Mouse (Mus musculus): ENCODE data around the gene Kcnk6. TPM values are rescaled to one million over a fixed set of nuclear protein-coding genes. Genes with fewer than 3 reads are reported as not detected.
A peak's percentile ranks its signal among the peaks of the same experiment; 100 is the strongest.

Gene Kcnk6
- polyA plus RNA-seq (2015; fragmentation: Nextera tagmentation; extraction: Ambion mirVana), result 0.61 and 1.1 TPM in 2 replicates

DNA sequence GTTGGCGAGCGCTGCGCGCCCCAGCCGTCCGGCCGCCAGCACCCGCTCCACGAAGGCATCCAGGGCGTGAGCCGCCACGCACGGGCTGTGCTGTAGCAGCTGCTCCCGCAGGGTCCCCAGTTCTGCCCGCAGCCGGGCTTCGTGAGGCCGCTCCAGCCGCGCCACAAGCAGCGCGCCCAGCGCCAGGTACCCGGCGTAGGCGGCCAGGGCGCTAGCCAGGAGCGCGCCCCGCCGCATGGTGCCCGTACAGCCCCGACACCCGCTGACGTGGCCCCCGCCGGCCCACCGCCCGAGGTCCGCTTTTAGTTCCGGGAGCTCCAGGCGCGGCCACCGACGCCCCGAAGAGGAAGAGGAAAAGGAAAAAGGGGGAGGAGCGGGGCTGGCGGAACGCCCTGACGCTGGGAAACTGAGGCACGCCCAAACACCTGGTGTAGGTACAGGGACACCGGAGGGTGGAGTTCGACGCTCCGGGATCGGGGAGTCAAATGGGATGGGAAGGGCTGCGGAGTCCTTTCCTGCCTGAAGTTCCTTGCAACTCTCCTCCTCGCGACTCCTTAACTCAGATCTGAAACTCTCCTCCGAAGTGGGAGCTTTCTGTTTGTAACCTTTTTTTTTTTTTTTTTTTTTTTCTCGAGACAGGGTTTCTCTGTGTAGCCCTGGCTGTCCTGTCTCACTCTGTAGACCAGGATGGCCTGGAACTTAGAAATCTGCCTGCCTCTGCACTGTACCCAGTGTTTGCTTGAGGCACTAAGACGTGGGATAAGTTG is at the start of gene Kcnk6:
Kcnk6 (minus strand) TSS at position 269 of the 767 bp plus-strand sequence.
- no peak for ATAC-seq
- H3K36me3 ChIP-seq (ENCODE audit: control insufficient read depth, insufficient read depth), result no peaks in the 10 kb centered on the region

DNA sequence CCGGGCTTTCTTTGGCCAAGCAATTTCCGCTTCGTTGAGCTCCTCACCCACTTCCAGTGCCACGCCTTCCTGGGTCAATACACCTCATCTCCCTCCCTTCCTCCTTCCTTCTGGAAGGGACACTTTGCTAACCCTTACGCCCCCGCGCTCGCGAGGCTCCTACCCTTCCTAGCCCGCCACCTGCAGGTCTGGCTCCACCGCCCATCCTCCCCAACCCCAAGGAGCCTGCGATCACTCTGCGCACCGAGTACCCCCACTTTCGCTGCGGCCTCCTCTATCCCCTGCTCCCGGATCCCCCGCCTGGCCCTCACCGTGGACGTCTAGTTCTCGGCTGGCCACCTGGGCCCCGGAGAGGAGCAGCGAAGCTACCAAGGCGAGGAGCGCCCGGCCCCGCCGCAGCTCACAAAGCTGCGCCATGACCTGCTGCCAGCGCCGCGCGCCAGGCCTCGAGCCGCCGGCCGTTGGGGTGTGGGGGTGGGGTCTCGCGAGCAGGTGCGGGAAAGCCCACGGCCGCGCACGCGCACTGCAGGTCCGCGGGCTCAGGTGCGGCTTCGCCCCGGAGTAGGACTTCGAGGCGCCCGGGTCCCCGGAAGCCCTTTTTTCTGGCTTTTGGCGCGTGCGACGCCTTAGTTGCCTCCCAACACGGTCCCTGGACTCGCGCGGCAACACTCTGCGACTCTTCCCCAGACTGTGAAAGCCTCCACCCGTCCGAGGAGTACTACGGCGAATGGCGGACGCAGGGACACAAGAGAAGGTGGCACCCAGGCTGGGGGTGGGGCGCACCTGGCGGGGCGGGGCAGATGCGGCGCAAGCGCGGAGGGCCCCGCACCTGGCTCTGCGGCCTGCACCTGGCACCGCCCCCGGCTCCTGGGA is 49.1 kb upstream of the Kcnk6 start, which contains the start of gene Spint2:
Spint2 (minus strand) TSS at position 712 of the 873 bp plus-strand sequence.
- Histone ChIP-seq H3K4me3 (replicated peaks; ENCODE audit: low read length) (peak within 1 kb of the TSS; percentile 68), H3K27ac (ENCODE audit: low read length) (no peak within 1 kb of the TSS), H3K36me3 (ENCODE audit: control insufficient read depth, insufficient read depth) (no peaks in the 10 kb centered on the region), H3K9ac (replicated peaks; ENCODE audit: low read depth, low read length) (peak within 1 kb of the TSS; percentile 76), H3K27me3 (replicated peaks; ENCODE audit: control insufficient read depth, insufficient read depth, low read length) (peaks cover 9% of the 10 kb centered on the region; the same call in 1 of the 2 replicates), H3K4me1 (replicated peaks; ENCODE audit: control insufficient read depth, insufficient read depth, low read length) (peaks cover 17% of the 10 kb centered on the region), H3K9me3 (ENCODE audit: control insufficient read depth, low read length) (no peaks in the 10 kb centered on the region), H3K4me2 (ENCODE audit: low read length) (peak within 1 kb of the TSS; percentile 99)
- peak; percentile 58 for ATAC-seq
- WGBS, result under 1% methylated on average over 74 of the region's 80 CpGs

More for the DNA sequence above, at the start of gene Kcnk6:
- Histone ChIP-seq H3K9me3 (ENCODE audit: control insufficient read depth, low read length) (no peaks in the 10 kb centered on the region; the same call in 1 of the 2 replicates), H3K4me2 (ENCODE audit: low read length) (peak within 1 kb of the TSS; percentile 93), H3K27me3 (replicated peaks; ENCODE audit: control insufficient read depth, insufficient read depth, low read length) (peaks cover 30% of the 10 kb centered on the region), H3K4me3 (replicated peaks; ENCODE audit: low read length) (peak within 1 kb of the TSS; percentile 51), H3K4me1 (replicated peaks; ENCODE audit: control insufficient read depth, insufficient read depth, low read length) (peaks cover 8% of the 10 kb centered on the region), H3K9ac (replicated peaks; ENCODE audit: low read depth, low read length) (peak within 1 kb of the TSS; percentile 62), H3K27ac (ENCODE audit: low read length) (no peak within 1 kb of the TSS)
- 2% methylated on average over 62 of the region's 62 CpGs for WGBS

DNA sequence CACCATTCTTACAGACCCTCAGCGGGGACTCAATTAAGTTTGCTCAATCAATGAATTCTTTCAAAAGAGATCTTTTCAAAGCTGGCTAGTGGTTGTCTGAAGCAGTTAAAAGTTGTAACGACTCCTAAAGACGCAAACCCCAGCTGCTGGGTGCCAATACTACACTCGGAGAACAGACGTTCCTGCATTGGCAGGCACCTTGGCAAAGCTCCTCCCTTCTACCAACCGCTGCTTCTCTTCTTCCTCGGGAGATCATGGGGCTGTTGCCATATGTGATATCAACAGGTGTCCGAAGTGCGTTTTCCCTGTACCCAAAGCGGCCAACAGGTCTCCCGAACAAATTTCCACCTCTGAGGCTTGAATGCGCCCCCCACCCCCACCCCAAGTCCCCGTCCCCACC is 48.5 kb upstream of the Kcnk6 start:
- ATAC-seq, result no peak
- Histone ChIP-seq H3K36me3 (ENCODE audit: control insufficient read depth, insufficient read depth) (no peaks in the 10 kb centered on the region), H3K27ac (ENCODE audit: low read length) (no peak overlapping the region), H3K9ac (replicated peaks; ENCODE audit: low read depth, low read length) (no peak overlapping the region; the same call in 1 of the 2 replicates), H3K9me3 (ENCODE audit: control insufficient read depth, low read length) (no peaks in the 10 kb centered on the region), H3K4me2 (ENCODE audit: low read length) (peak overlapping the region; percentile 99), H3K4me1 (replicated peaks; ENCODE audit: control insufficient read depth, insufficient read depth, low read length) (peaks cover 17% of the 10 kb centered on the region), H3K27me3 (replicated peaks; ENCODE audit: control insufficient read depth, insufficient read depth, low read length) (peaks cover 9% of the 10 kb centered on the region; the same call in 1 of the 2 replicates), H3K4me3 (replicated peaks; ENCODE audit: low read length) (peak overlapping the region; percentile 68)
- 6% methylated on average over 13 of the region's 13 CpGs for WGBS

DNA sequence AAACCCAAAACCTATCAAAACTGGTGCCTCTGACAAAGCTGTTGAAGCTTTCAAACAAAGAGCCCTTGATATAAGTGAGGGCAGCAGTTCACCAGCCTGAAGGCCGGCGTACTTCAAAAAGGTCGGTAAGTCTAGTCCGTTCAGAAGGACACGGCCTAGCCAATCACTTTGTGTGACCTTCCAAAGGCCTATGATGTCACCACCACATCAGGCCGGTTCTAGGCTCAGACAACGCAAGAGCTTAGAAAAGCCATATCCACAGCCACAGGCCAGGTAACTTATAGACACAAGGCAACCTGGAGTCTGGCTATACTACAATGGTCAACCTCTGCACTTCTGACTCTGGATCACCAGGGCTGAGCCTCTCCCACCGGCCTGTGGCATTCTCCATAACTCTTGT is 47.6 kb upstream of the Kcnk6 start:
- Histone ChIP-seq H3K4me3 (replicated peaks; ENCODE audit: low read length) (no peak overlapping the region), H3K36me3 (ENCODE audit: control insufficient read depth, insufficient read depth) (no peaks in the 10 kb centered on the region), H3K4me1 (replicated peaks; ENCODE audit: control insufficient read depth, insufficient read depth, low read length) (peaks cover 17% of the 10 kb centered on the region), H3K9ac (replicated peaks; ENCODE audit: low read depth, low read length) (no peak overlapping the region), H3K27me3 (replicated peaks; ENCODE audit: control insufficient read depth, insufficient read depth, low read length) (peaks cover 9% of the 10 kb centered on the region; the same call in 1 of the 2 replicates), H3K4me2 (ENCODE audit: low read length) (no peak overlapping the region), H3K9me3 (ENCODE audit: control insufficient read depth, low read length) (no peaks in the 10 kb centered on the region), H3K27ac (ENCODE audit: low read length) (no peak overlapping the region)
- ATAC-seq, result no peak
- 92% methylated on average over 8 of the region's 8 CpGs for WGBS

DNA sequence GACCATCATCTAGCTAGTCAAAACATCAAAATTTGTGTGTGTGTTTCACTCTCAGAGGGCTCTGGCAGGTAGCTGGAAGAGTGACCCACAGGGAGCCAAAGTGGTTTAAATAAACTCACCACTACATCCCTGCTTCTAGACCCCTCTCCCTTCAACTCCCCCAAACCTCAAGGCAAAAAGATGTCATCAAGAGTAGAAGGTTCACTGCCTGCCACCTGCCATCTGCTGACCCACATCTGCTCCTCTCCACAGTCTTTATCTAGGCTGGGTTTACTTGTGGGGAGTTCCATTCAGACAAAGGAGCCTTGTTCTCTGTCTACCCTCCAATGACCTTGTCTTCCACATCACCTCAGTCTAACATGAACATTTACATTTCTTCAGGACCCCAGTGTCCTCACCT is 46.9 kb upstream of the Kcnk6 start:
- no peak for ATAC-seq
- H3K36me3 ChIP-seq (ENCODE audit: control insufficient read depth, insufficient read depth), result no peaks in the 10 kb centered on the region
- H3K4me3 ChIP-seq (replicated peaks; ENCODE audit: low read length), result no peak overlapping the region
- no peak overlapping the region for H3K27ac ChIP-seq (ENCODE audit: low read length)
- H3K9me3 ChIP-seq (ENCODE audit: control insufficient read depth, low read length), result no peaks in the 10 kb centered on the region
- peaks cover 17% of the 10 kb centered on the region for H3K4me1 ChIP-seq (replicated peaks; ENCODE audit: control insufficient read depth, insufficient read depth, low read length)
- H3K4me2 ChIP-seq (ENCODE audit: low read length), result no peak overlapping the region
- peaks cover 9% of the 10 kb centered on the region; the same call in 1 of the 2 replicates for H3K27me3 ChIP-seq (replicated peaks; ENCODE audit: control insufficient read depth, insufficient read depth, low read length)
- no peak overlapping the region for H3K9ac ChIP-seq (replicated peaks; ENCODE audit: low read depth, low read length)

DNA sequence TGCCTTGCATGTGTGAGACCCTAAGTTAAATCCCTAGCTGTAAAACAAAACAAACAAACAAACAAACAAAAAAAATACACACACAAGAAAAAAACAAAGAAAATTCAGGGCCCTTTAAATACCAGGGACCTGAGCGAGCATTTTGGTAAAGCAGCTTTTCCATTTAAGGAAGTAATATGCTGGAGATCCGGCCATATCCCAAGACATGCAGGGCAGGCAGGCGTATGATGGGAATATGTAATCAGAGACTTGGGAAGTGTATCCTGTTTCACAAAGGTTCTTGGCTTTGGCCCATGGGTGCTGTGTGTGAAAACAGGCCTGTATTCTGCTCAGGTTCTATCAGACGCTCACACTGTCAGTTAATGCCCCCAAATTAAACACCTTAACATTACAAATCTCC is 45.2 kb upstream of the Kcnk6 start:
- no peaks in the 10 kb centered on the region for H3K9me3 ChIP-seq (ENCODE audit: control insufficient read depth, low read length)
- no peak overlapping the region for H3K27ac ChIP-seq (ENCODE audit: low read length)
- WGBS, result 93% methylated on average over 4 of the region's 4 CpGs
- no peak overlapping the region for H3K4me3 ChIP-seq (replicated peaks; ENCODE audit: low read length)
- no peak overlapping the region for H3K9ac ChIP-seq (replicated peaks; ENCODE audit: low read depth, low read length)
- peaks cover 9% of the 10 kb centered on the region; the same call in 1 of the 2 replicates for H3K27me3 ChIP-seq (replicated peaks; ENCODE audit: control insufficient read depth, insufficient read depth, low read length)
- no peaks in the 10 kb centered on the region for H3K36me3 ChIP-seq (ENCODE audit: control insufficient read depth, insufficient read depth)
- no peak for ATAC-seq
- peaks cover 17% of the 10 kb centered on the region for H3K4me1 ChIP-seq (replicated peaks; ENCODE audit: control insufficient read depth, insufficient read depth, low read length)
- no peak overlapping the region for H3K4me2 ChIP-seq (ENCODE audit: low read length)

DNA sequence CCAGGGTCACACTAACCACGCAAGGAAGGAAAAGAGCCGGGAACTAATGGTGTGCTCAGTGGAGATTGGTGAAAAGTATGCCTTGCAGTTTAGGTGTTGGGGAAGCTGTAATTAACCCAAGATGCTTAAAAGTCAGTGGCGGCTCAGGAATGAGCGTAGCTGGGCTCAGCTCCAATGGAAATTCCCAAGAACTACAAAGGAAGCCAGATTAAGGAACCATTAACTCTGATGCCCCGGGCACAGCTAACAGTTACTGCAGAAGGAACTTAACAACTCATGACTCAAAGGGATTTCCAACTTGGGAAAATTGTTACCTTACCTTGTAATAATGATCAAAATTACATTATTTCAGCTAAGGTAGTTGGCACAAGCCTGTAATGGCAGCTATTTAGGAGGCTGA is 44.4 kb upstream of the Kcnk6 start:
- Histone ChIP-seq H3K36me3 (ENCODE audit: control insufficient read depth, insufficient read depth) (no peaks in the 10 kb centered on the region), H3K4me1 (replicated peaks; ENCODE audit: control insufficient read depth, insufficient read depth, low read length) (peaks cover 16% of the 10 kb centered on the region), H3K9ac (replicated peaks; ENCODE audit: low read depth, low read length) (no peak overlapping the region), H3K4me3 (replicated peaks; ENCODE audit: low read length) (no peak overlapping the region), H3K27ac (ENCODE audit: low read length) (no peak overlapping the region), H3K27me3 (replicated peaks; ENCODE audit: control insufficient read depth, insufficient read depth, low read length) (peaks cover 4% of the 10 kb centered on the region; the same call in 1 of the 2 replicates), H3K4me2 (ENCODE audit: low read length) (no peak overlapping the region), H3K9me3 (ENCODE audit: control insufficient read depth, low read length) (no peaks in the 10 kb centered on the region)
- 70% methylated on average over 5 of the region's 5 CpGs for WGBS
- ATAC-seq, result no peak

DNA sequence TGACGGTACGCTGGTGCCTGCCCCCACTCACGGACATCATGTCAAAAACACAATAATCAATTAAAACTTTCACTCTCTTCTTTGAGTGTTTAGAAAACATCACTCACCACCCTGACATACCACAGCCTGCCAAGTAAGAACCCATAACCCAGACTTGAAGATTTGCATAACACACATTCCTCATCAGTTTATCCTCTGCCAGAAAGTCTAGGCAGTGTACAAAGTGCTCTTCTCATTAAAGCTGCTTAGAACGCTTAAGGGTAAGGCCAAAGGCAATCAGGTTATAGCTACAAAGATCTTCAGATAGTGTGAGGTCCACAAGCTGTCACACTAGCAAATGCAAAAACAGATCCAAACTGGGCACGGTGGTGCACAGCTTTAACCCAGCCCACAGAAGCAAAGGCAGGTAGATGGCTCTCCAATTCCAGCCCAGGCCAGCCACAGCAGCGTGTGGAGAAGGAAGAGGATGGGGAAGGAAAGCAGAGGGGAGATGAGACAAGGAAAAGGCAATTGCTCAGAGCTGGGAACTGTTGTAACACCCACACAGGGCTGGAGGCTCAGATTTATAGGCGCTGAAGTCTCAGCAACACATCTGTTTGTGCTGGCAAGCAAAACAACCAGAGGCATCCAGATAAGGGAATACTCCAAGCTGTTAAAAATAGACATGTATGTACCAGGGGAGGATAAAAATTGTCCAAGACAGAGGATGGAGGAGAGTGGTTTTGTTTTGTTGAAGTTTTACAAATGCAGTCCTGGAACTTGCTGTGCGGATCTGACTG is 39.6 kb upstream of the Kcnk6 start:
- H3K9me3 ChIP-seq (ENCODE audit: control insufficient read depth, low read length), result no peaks in the 10 kb centered on the region
- no peaks in the 10 kb centered on the region for H3K36me3 ChIP-seq (ENCODE audit: control insufficient read depth, insufficient read depth)
- no peaks in the 10 kb centered on the region for H3K27me3 ChIP-seq (replicated peaks; ENCODE audit: control insufficient read depth, insufficient read depth, low read length)
- H3K4me3 ChIP-seq (replicated peaks; ENCODE audit: low read length), result no peak overlapping the region
- peaks cover 12% of the 10 kb centered on the region; the same call in 1 of the 2 replicates for H3K4me1 ChIP-seq (replicated peaks; ENCODE audit: control insufficient read depth, insufficient read depth, low read length)
- H3K4me2 ChIP-seq (ENCODE audit: low read length), result no peak overlapping the region
- 73% methylated on average over 8 of the region's 8 CpGs for WGBS
- no peak overlapping the region for H3K9ac ChIP-seq (replicated peaks; ENCODE audit: low read depth, low read length)
- no peak for ATAC-seq
- H3K27ac ChIP-seq (ENCODE audit: low read length), result peak overlapping the region; percentile 17; the same call in 1 of the 2 replicates

Data from forebrain, embryonic 16.5 days (tissue).